Mouse (Mus musculus) C2C12 (cell line): ENCODE data around the gene Cntnap2.

ENCODE experiments used
- CEBPB ChIP-seq: IDR thresholded peaks from one replicate; pipeline ENCODE4 v1.6.1; 2011; ENCODE audit warnings: low read depth, mild to moderate bottlenecking, control low read depth, moderate library complexity
- CTCF ChIP-seq: IDR thresholded peaks from one replicate; pipeline ENCODE4 v1.5.1; 2011; ENCODE audit not compliant: control insufficient read depth, insufficient read depth, insufficient read length
- FOSL1 ChIP-seq: IDR thresholded peaks from one replicate; pipeline ENCODE4 v1.8.0; 2011; ENCODE audit warnings: mild to moderate bottlenecking, low read length; ENCODE audit not compliant: poor library complexity, insufficient read depth, severe bottlenecking
- MAX ChIP-seq: IDR thresholded peaks from one replicate; pipeline ENCODE4 v1.6.1; 2011; ENCODE audit warnings: mild to moderate bottlenecking, control low read depth
- MYOD1 ChIP-seq: IDR thresholded peaks from one replicate; pipeline ENCODE4 v1.6.1; 2011; ENCODE audit warnings: low read depth; ENCODE audit not compliant: control insufficient read depth, insufficient read length
- MYOG ChIP-seq: IDR thresholded peaks from one replicate; pipeline ENCODE4 v1.6.1; 2011; ENCODE audit not compliant: control insufficient read depth, insufficient read length; ENCODE audit errors: extremely low read depth
- USF1 ChIP-seq: IDR thresholded peaks from one replicate; pipeline ENCODE4 v1.6.1; 2011; ENCODE audit warnings: low read depth, mild to moderate bottlenecking, control low read depth, moderate library complexity

DNA sequence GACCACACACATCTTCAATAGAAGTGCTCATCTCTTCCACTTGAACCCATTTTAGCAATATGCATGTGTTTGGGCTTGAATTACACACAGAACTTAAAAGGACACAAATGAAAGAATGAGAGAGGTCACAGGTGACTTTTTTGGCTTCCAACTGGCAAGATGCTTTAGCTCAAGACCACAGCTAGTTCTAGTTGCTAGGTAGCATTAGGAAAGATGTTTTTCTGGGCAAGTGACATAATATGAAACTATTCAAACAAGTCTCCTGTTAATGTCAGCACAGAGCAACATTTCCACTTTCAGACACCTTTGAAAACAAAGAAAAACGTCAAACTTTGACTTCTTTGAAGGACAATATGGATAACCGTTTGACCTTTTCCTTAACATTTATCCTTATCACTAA, 1657.4 kb downstream of the Cntnap2 start:
- TF ChIP-seq CTCF (no peak), CEBPB (no peak), MAX (no peak), MYOD1 (no peak), FOSL1 (no peak), MYOG (no peak), USF1 (no peak)
